Mouse (Mus musculus) stomach, embryonic 15.5 days (tissue): ENCODE measurements around the gene Mmp23. TPM values are rescaled to one million over a fixed set of nuclear protein-coding genes. Genes with fewer than 3 reads are reported as not detected.
A peak's percentile ranks its signal among the peaks of the same experiment; 100 is the strongest.
"Not testable (repeated sequence)": the region's sequence is repeated elsewhere in the genome, so short reads cannot be mapped to it uniquely, and the experiment has no call there.

Experiments
- ATAC-seq: fragments of 200-750 bp; cut with Nextera tagmentation; 2 replicates; pipeline ENCODE4 v1.8.0; 2017; ENCODE audit warnings: low read depth, moderate number of reproducible peaks, moderate TSS enrichment; ENCODE audit not compliant: insufficient read depth, low FRiP score
- H3K27ac ChIP-seq: fragments of 300-500 bp; sonication (generic); 2 replicates; pipeline ENCODE4 v1.5.1; 2015; ENCODE audit warnings: mild to moderate bottlenecking, inconsistent platforms
- H3K27me3 ChIP-seq: fragments of 300-500 bp; sonication (generic); replicated peaks from 2 replicates; pipeline ENCODE4 v1.6.1; 2015; ENCODE audit warnings: inconsistent platforms
- H3K36me3 ChIP-seq: fragments of 300-500 bp; sonication (generic); 2 replicates; pipeline ENCODE4 v1.6.1; 2015; ENCODE audit warnings: inconsistent platforms
- H3K4me1 ChIP-seq: fragments of 300-500 bp; sonication (generic); 2 replicates; pipeline ENCODE4 v1.6.1; 2015; ENCODE audit warnings: inconsistent platforms
- H3K4me2 ChIP-seq: fragments of 300-500 bp; sonication (generic); 2 replicates; pipeline ENCODE4 v1.6.1; 2015; ENCODE audit warnings: mild to moderate bottlenecking, inconsistent platforms
- H3K4me3 ChIP-seq: fragments of 300-500 bp; sonication (generic); replicated peaks from 2 replicates; pipeline ENCODE4 v1.5.1; 2015; ENCODE audit warnings: inconsistent platforms
- H3K9ac ChIP-seq: fragments of 300-500 bp; sonication (generic); 2 replicates; pipeline ENCODE4 v1.6.1; 2015; ENCODE audit warnings: inconsistent platforms
- H3K9me3 ChIP-seq: fragments of 300-500 bp; sonication (generic); 2 replicates; pipeline ENCODE4 v1.6.1; 2016; ENCODE audit warnings: inconsistent platforms
- WGBS: fragments of 180-500 bp; shearing (Covaris S2); methylation state at CpG from one replicate; pipeline ENCODE4 v1.1.7; 2015; 5-methylcytosine and 5-hydroxymethylcytosine counted together
- polyA plus RNA-seq: library from polyadenylated mRNA; unstranded; fragments of >200 nt; fragmentation: Nextera tagmentation; extraction: Ambion mirVana; gene quantifications from 2 replicates; pipeline ENCODE4 v1.2.1, GENCODE M21; 2015

Mmp23 gene
- polyA plus RNA-seq, 1 experiment from 2014 or later, result 42.0 TPM

DNA sequence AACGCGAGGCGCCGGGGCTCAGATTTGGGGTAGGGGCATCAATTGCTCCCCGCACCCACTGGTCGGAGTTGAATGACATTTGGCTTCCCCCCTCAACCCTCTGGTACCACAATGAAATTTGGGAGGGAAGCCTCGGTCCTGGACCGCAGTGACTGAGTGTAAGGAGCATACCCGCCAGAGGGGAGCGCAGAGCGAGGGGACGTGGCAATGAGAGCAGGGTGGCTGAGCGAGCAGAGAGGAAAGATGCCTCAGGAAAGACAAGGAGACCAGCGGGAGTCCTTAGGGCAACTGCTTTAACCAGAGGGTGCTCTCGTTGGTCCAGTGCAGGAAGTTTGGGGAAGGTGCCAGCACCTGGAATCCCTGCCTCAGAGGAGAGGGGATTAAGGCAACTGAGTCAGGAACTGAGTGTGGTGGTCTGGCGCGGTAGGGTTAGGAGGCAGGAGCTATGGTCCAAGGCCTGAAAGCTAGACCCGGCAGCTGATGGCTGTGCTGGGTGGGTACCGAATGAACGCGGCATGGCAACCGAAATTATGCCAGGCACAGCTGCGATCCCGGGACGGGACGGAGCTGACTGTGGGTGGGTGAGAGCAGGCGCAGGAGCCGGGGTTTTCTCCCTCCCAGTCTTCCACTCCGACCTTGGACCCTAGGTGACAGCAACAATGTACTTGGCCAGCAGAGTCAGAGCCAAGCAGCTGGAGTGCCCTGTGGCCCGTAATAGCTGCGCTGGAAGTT, 433 bp upstream of the Mmp23 start:
- peaks cover 18% of the 10 kb centered on the region; the same call in 1 of the 2 replicates for H3K27me3 ChIP-seq
- peaks cover 36% of the 10 kb centered on the region for H3K4me1 ChIP-seq
- H3K27ac ChIP-seq, result peak overlapping the region; percentile 67; the same call in 1 of the 2 replicates
- H3K9me3 ChIP-seq, result no peaks in the 10 kb centered on the region
- peak overlapping the region; percentile 47 for H3K4me3 ChIP-seq
- 3% methylated on average over 31 of the region's 31 CpGs for WGBS
- no peak for ATAC-seq
- H3K4me2 ChIP-seq, result peak overlapping the region; percentile 89
- H3K36me3 ChIP-seq, result peaks cover 38% of the 10 kb centered on the region
- peak overlapping the region; percentile 50; the same call in 1 of the 2 replicates for H3K9ac ChIP-seq

DNA sequence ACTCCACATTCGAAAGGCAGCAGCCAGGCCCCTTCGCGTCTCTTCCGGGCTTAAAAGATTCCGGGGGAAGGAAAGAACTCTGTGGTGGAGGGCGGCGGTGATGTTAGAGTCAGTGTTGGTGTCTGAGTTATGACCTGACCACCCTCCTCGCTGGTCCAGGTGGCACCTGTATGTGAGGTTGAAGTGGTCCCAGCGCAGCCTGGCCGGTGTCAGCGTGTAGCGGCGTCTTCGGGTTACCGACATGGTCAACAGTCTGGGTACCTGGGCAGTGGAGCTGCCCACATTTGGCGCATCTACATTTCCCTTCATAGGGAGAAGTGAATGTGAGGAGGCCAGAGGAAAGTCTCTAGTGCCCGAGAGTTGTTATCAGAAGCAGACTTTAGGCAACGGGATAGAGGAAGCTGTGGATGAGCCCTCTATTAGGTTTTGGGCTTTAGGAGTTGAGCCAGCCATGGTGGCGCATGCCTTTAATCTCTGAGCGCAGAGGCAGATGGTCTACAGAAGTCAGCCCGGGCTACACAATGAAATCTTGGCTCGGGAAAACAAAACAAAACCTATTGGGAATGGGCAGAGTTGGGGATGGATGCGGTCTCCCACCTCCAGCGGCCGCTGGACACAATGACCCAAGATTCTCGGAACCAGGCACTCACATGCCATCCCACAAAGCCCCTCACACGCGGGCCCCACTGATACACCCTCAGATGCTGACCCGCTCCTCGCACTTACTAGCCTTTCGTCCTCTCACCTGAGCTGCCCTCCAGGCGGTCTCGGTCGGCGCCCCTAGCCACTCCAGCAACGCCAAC, 700 bp downstream of the Mmp23 start:
- H3K4me3 ChIP-seq, result peak overlapping the region; percentile 47
- WGBS, result 26% methylated on average over 36 of the region's 36 CpGs
- no peaks in the 10 kb centered on the region for H3K9me3 ChIP-seq
- peaks cover 36% of the 10 kb centered on the region for H3K4me1 ChIP-seq
- peak overlapping the region; percentile 67; the same call in 1 of the 2 replicates for H3K27ac ChIP-seq
- peaks cover 42% of the 10 kb centered on the region for H3K36me3 ChIP-seq
- peak overlapping the region; percentile 50 for H3K9ac ChIP-seq
- H3K4me2 ChIP-seq, result peak overlapping the region; percentile 89
- ATAC-seq, result no peak
- H3K27me3 ChIP-seq, result peaks cover 18% of the 10 kb centered on the region; the same call in 1 of the 2 replicates

DNA sequence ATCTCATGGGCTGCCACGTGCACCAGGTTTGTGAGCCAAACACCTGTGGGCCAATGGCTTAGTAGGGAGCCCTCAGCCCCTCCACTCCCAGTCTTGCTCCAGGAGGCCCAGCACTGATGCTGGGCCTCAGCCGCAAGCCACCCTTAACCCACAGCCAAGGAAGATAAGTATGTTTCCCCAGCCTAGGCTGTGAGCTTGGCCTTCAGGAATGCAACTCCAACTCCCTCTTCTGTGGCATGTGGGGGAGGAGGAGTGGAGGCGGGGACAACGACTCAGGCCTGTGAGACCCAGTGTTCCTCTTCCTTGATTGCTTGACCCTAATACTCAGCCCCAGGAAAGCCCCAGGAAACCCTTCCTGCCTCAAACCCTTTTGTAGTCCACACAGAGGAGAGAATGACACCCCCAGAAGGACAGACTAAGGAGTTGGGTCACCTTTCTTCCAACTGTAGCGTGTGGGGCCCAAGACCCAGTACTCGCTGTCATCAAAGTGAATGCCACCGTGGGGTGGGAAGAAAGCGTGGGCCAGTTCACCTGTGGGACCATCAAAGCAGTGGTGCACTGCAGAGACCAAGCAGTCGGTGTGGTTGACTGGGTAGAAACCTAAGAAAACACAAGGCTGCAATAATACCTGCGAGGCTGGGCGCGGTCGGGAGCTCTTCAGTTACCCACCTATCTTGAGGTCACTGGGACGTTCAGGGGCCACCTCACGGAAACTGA, 1.5 kb downstream of the Mmp23 start:
- peak; percentile 49 for ATAC-seq
- H3K36me3 ChIP-seq, result peaks cover 44% of the 10 kb centered on the region
- H3K4me3 ChIP-seq, result peak overlapping the region; percentile 47; the same call in 1 of the 2 replicates
- no peaks in the 10 kb centered on the region for H3K9me3 ChIP-seq
- H3K27me3 ChIP-seq, result peaks cover 18% of the 10 kb centered on the region; the same call in 1 of the 2 replicates
- no peak overlapping the region for H3K9ac ChIP-seq
- peaks cover 36% of the 10 kb centered on the region for H3K4me1 ChIP-seq
- WGBS, result 55% methylated on average over 15 of the region's 15 CpGs
- peak overlapping the region; percentile 89; the same call in 1 of the 2 replicates for H3K4me2 ChIP-seq
- peak overlapping the region; percentile 67; the same call in 1 of the 2 replicates for H3K27ac ChIP-seq

DNA sequence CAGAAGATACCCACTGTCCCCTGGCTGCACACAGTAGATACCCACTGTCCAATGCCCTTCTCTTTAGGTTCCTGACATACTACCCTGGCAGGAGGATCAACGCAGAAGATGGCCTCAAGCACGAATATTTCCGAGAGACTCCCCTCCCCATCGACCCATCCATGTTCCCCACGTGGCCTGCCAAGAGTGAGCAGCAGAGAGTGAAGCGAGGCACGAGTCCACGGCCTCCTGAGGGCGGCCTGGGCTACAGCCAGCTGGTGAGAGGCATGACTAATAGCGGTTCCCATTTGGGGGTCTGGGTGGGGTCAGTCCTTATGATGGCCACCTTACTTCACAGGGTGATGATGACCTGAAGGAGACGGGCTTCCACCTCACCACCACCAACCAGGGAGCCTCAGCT, 3.8 kb downstream of the Mmp23 start:
- no peak overlapping the region for H3K27ac ChIP-seq
- no peak overlapping the region for H3K4me3 ChIP-seq
- ATAC-seq, result no peak
- WGBS, result 91% methylated on average over 11 of the region's 11 CpGs
- H3K9ac ChIP-seq, result no peak overlapping the region
- no peaks in the 10 kb centered on the region for H3K9me3 ChIP-seq
- H3K4me1 ChIP-seq, result peaks cover 26% of the 10 kb centered on the region
- peaks cover 15% of the 10 kb centered on the region; the same call in 1 of the 2 replicates for H3K27me3 ChIP-seq
- peaks cover 43% of the 10 kb centered on the region for H3K36me3 ChIP-seq
- no peak overlapping the region for H3K4me2 ChIP-seq

DNA sequence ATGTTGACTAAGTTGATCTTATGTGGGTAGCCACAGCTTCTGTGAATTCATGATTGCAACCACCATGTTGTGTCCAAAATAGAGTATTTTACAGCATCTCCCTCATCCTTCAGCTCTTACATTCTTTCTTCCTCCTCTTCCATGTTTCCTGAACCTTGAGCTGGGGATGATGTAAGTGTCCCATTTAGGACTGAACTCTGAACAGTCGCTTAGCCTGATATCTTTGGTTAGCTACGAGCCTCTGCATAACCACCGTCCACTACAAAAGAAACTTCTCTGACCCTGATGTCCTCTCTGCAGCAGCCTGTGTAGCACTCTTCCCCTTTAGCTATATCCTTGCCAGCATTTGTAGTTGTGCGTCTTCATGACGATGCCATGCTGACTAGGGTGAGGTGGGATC, 7.5 kb downstream of the Mmp23 start:
- ATAC-seq, result no peak
- Histone ChIP-seq H3K9ac (no peak overlapping the region), H3K4me2 (no peak overlapping the region), H3K4me3 (no peak overlapping the region), H3K36me3 (peaks cover 69% of the 10 kb centered on the region), H3K27ac (no peak overlapping the region), H3K27me3 (no peaks in the 10 kb centered on the region), H3K4me1 (no peaks in the 10 kb centered on the region), H3K9me3 (no peaks in the 10 kb centered on the region)
- 89% methylated on average over 5 of the region's 5 CpGs for WGBS

DNA sequence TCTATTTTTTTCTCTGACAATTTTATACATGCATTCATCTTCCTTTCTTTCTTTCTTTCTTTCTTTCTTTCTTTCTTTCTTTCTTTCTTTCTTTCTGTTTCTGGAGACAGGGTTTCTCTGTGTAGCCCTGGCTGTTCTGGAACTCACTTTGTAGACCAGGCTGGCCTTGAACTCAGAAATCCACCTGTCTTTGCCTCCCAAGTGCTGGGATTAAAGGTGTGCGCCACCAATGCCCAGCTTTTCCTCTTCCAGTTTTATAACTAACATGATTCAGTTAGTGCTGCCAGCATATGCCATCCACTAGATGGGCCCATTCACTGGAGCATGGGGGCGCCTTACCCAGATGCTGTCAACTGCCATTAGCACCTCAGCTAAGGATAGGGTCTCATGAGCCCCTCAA, 7.9 kb downstream of the Mmp23 start, which contains the start of gene Gm10563:
Gene Gm10563, minus strand, starts transcription at position 101 of the 400 bp plus-strand sequence.
- H3K4me2 ChIP-seq, H3K4me3 ChIP-seq, H3K9me3 ChIP-seq, H3K4me1 ChIP-seq, ATAC-seq, H3K27ac ChIP-seq, H3K9ac ChIP-seq, H3K27me3 ChIP-seq: not testable (repeated sequence)
- peaks cover 69% of the 10 kb centered on the region for H3K36me3 ChIP-seq
- 89% methylated on average over 2 of the region's 2 CpGs for WGBS

DNA sequence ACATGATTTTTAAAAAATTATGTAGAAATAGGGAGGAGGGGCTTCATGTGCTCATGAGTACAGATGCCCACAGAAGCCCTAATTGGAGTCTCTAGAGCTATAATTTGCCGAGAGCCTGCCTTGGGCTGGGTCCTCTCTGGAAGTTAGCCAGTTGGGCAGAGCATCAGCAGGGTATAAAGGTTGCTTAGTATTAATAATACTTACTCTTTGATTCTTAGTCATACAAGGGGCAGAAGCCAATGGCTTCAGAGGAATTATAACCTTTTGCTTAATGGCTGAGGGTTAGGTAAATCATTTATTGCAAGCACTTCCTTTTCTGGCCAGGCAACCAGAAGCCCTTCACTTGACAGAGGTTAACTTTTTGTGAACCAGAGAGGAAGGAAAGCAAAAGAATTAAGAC, 9.7 kb downstream of the Mmp23 start:
- Histone ChIP-seq H3K36me3 (peaks cover 64% of the 10 kb centered on the region), H3K4me3 (no peak overlapping the region), H3K9me3 (no peaks in the 10 kb centered on the region), H3K27ac (no peak overlapping the region), H3K9ac (no peak overlapping the region), H3K27me3 (no peaks in the 10 kb centered on the region), H3K4me2 (no peak overlapping the region), H3K4me1 (no peaks in the 10 kb centered on the region)
- WGBS, result 78% methylated on average over 1 of the region's 1 CpGs
- no peak for ATAC-seq

DNA sequence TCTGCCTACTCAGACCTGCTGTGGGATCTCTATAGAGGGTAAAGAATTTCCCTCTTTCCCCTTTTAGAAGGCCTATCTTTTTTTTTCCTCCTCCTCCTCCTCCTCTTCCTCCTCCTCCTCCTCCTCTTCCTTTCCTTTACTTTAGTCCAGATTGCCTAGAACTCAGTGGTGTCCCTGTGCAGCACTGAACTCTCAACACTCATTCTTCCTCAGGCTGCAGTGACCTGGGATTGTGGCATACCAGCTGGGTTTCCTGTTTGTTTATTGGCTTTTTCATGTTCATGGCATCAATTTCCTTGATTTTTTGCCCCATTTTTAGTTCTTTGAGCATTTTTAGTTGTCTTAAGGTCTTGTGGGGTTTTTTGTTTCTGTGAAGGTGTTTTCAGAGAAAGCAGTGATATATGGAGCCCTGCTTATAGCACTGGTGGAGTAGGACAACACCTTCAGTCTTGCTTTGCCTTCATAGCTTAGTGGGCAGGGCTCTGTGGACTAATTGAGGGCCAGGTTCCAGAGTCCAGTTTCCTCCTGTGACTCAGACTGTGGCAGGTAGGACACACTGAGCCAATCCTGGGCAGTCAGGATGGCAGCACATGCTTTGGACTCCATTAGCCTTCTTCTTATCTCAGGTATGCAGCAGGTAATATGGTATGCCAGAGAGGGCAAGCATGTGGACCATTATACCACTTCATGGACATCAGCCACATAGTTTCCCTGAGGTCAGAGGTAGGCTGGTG, 17.3 kb downstream of the Mmp23 start:
- Histone ChIP-seq H3K9me3 (no peaks in the 10 kb centered on the region), H3K4me2 (no peak overlapping the region), H3K27me3 (no peaks in the 10 kb centered on the region), H3K27ac (no peak overlapping the region), H3K9ac (no peak overlapping the region), H3K4me1 (no peaks in the 10 kb centered on the region), H3K36me3 (peaks cover 54% of the 10 kb centered on the region), H3K4me3 (no peak overlapping the region)
- ATAC-seq, result no peak; the same call in 1 of the 2 replicates

DNA sequence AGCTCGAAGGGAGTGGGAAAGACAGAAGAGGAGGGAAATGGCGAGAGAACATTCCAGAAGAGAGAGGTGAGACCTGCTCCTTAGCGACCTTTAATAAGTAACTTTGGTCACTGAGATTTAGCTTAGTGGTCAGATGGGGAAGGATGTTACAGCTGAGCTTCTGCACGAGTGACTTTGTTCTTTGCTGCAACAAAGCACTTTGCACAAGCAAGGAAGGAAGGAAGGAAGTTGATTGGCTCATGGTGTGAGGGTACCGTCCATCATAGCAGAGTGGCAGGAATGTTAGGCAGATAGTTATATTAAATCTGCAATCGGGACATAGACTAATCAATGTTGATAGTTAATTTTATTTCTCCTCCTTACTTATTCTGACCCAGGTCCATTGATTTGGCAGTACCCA, 22.9 kb downstream of the Mmp23 start:
- no peaks in the 10 kb centered on the region for H3K9me3 ChIP-seq
- H3K4me1 ChIP-seq, result no peaks in the 10 kb centered on the region
- H3K27me3 ChIP-seq, result no peaks in the 10 kb centered on the region
- 80% methylated on average over 6 of the region's 6 CpGs for WGBS
- H3K27ac ChIP-seq, result no peak overlapping the region
- peaks cover 41% of the 10 kb centered on the region for H3K36me3 ChIP-seq
- H3K4me2 ChIP-seq, result no peak overlapping the region
- no peak for ATAC-seq
- no peak overlapping the region for H3K4me3 ChIP-seq
- no peak overlapping the region for H3K9ac ChIP-seq

DNA sequence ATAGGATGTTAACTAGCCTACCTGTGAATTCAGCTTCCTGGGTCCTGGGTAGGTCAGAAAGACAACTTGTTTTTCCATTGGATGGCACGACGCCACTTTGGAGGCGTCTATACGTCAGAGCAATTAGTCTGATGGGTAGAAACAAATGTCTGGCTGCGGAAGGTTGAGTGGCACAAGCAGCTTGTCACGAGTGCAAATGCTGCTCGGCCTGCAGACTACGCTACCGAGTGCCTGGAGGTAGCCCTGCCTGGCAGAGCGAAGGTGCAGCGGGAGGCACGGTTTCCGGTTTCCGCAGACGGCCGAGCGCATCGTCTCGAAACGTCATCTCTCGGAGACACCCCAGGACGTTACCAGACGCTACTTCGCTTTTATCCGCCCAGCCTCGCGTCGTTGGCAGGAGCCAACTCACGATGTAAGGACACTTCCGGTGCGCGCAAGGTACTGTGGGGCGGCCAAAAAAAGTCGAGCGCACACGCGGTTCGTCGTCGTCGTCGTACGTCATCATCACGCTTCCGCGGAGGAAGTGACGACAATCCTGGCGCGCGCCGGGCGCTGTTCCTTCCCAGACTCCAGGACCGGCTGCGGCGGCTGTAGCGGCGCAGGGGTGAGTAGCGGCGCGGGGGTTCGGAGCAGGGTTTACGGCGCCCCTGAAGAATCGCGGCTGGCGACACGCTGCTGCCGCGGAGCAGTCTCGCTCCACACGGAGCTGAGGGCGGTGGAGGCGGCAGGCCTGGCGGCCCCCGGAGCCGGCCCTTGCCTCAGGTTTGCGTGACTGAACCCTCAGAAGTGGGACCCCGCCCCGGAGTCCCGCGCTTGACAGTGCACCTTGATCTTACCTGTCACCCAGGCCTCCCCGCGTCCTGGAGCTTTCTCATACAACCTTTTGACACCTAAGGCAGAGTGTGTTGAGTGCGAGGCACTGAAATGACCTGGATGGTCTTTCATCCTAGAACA, 28.6 kb downstream of the Mmp23 start, which contains the start of gene Cdk11b:
Gene Cdk11b, plus strand, starts transcription at position 517 of the 954 bp plus-strand sequence.
- Histone ChIP-seq H3K36me3 (peaks cover 11% of the 10 kb centered on the region), H3K4me1 (0 out of 2 replicates have a peak, but pooled peaks cover 4% of the 10 kb centered on the region), H3K9me3 (no peaks in the 10 kb centered on the region), H3K27ac (peak within 1 kb of the TSS; percentile 91), H3K27me3 (no peaks in the 10 kb centered on the region), H3K4me2 (peak within 1 kb of the TSS; percentile 76), H3K9ac (peak within 1 kb of the TSS; percentile 94), H3K4me3 (peak within 1 kb of the TSS; percentile 100)
- peak; percentile 100 for ATAC-seq
- WGBS, result under 1% methylated on average over 84 of the region's 84 CpGs
